Mouse (Mus musculus) testis, adult 2 months (tissue): ENCODE data around the gene Oscar.

Experiments used
- CTCF ChIP-seq: fragments of 200-500 bp; IDR thresholded peaks from 2 replicates; pipeline ENCODE4 v1.5.1; 2012; ENCODE audit warnings: low read depth, mild to moderate bottlenecking, inconsistent platforms, low read length, moderate library complexity; ENCODE audit not compliant: control insufficient read depth, insufficient read depth, insufficient replicate concordance
- POLR2A ChIP-seq: fragments of 200-500 bp; IDR thresholded peaks from 2 replicates; pipeline ENCODE4 v1.6.1; 2012; ENCODE audit warnings: low read depth, mild to moderate bottlenecking, inconsistent platforms, low read length, moderate library complexity; ENCODE audit not compliant: control insufficient read depth

DNA sequence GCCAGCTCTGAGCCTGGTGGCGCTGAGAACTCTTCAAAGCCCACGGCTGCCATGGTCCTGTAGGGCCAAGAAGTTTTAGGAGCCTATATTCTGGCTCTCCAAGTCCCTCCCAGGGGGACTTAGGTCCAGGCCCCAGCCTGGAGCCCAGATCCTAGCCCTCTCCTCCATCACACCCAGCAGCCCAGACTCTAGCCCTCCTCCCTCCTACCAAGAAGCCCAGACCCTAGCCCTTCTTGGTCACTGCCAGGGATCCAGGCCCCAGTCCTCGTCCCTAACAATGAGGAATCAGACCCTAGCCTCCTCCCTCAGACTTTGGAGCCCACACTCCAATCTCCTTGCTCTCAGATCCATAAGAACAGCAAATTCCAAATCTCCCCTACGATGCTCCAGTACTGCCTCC, 13.1 kb upstream of the Oscar start:
- TF ChIP-seq CTCF (no peak), POLR2A (no peak; the same call in 1 of the 2 replicates)
